Mouse (Mus musculus) CH12.LX (cell line): ENCODE data around the gene Nrap. TPM values are rescaled to one million over a fixed set of nuclear protein-coding genes. Genes with fewer than 3 reads are reported as not detected.
A peak's percentile ranks its signal among the peaks of the same experiment; 100 is the strongest.

Source experiments
- DNase-seq: peaks from one replicate; pipeline ENCODE4 v3.0.0-alpha.2; 2013; ENCODE audit errors: extremely low read depth
- H3K27ac ChIP-seq: 2 replicates; pipeline ENCODE4 v1.5.1; 2012; ENCODE audit warnings: low read depth, mild to moderate bottlenecking, control low read depth, moderate library complexity; ENCODE audit not compliant: insufficient read depth
- H3K27me3 ChIP-seq: replicated peaks from 2 replicates; pipeline ENCODE3; 2012; ENCODE audit warnings: inconsistent platforms
- H3K36me3 ChIP-seq, 2 experiments: replicated peaks in 1 of 2; 2 replicates each; pipeline versions ENCODE3 to v1.6.1; 2012; ENCODE audit warnings: inconsistent platforms in 1 of 2, low read length in 1 of 2, mild to moderate bottlenecking in 1 of 2, mixed read lengths in 1 of 2, moderate library complexity in 1 of 2; ENCODE audit not compliant: control insufficient read depth in 1 of 2, insufficient read depth in 1 of 2
- H3K4me1 ChIP-seq, 2 experiments: 2 replicates each; pipeline ENCODE4 v1.6.1; 2012; ENCODE audit warnings: inconsistent platforms in 1 of 2, moderate library complexity in 1 of 2; ENCODE audit not compliant: insufficient read depth in 2 of 2, control insufficient read depth in 1 of 2
- H3K4me2 ChIP-seq: 2 replicates; pipeline ENCODE4 v1.6.1; 2012; ENCODE audit warnings: low read depth, mild to moderate bottlenecking, control low read depth; ENCODE audit not compliant: poor library complexity, insufficient read depth, severe bottlenecking
- H3K4me3 ChIP-seq, 3 experiments: fragments of 150-350 bp in 1 of 3; sonication (generic) in 1 of 3; replicated peaks in 1 of 3; 2 replicates each; pipeline versions ENCODE3 to v1.5.1; 2011 to 2012; ENCODE audit warnings: low read depth in 2 of 3, low read length in 2 of 3, mild to moderate bottlenecking in 2 of 3, moderate library complexity in 2 of 3, control low read depth in 1 of 3, improper control_type of control experiment in 1 of 3, inconsistent platforms in 1 of 3, mixed read lengths in 1 of 3; ENCODE audit not compliant: poor library complexity in 1 of 3
- H3K79me2 ChIP-seq: replicated peaks from 2 replicates; pipeline ENCODE4 v1.6.1; 2012; ENCODE audit warnings: mild to moderate bottlenecking, moderate library complexity; ENCODE audit not compliant: control insufficient read depth, poor library complexity, insufficient read depth, severe bottlenecking; ENCODE audit errors: extremely low read depth
- H3K9ac ChIP-seq: 2 replicates; pipeline ENCODE4 v1.6.1; 2012; ENCODE audit warnings: low read depth, mild to moderate bottlenecking, control low read depth, moderate library complexity; ENCODE audit not compliant: insufficient read depth
- H3K9me3 ChIP-seq: replicated peaks from 2 replicates; pipeline ENCODE3; 2012; ENCODE audit warnings: low read length, inconsistent platforms, mixed read lengths
- CHD1 ChIP-seq: IDR thresholded peaks from 2 replicates; pipeline ENCODE4 v1.6.1; 2012; ENCODE audit warnings: low read depth, low read length, improper control_type of control experiment, inconsistent platforms
- CHD2 ChIP-seq: IDR thresholded peaks from 2 replicates; pipeline ENCODE4 v1.6.1; 2011; ENCODE audit warnings: low read length, improper control_type of control experiment
- E2F4 ChIP-seq: IDR thresholded peaks from 2 replicates; pipeline ENCODE4 v1.6.1; 2011; ENCODE audit warnings: low read depth, low read length, improper control_type of control experiment; ENCODE audit not compliant: insufficient replicate concordance
- ELF1 ChIP-seq: IDR thresholded peaks from 2 replicates; pipeline ENCODE4 v1.6.1; 2014; ENCODE audit warnings: low read depth, mild to moderate bottlenecking, inconsistent platforms, low read length, improper control_type of control experiment
- EP300 ChIP-seq: IDR thresholded peaks from 2 replicates; pipeline ENCODE4 v1.6.1; 2011; ENCODE audit warnings: low read length, improper control_type of control experiment
- ETS1 ChIP-seq: conservative IDR thresholded peaks from 2 replicates; pipeline ENCODE4 v1.6.1; 2012; ENCODE audit warnings: low read depth, mild to moderate bottlenecking, inconsistent platforms, low read length, improper control_type of control experiment, moderate library complexity
- GABPA ChIP-seq: IDR thresholded peaks from 2 replicates; pipeline ENCODE4 v1.6.1; 2012; ENCODE audit warnings: low read depth, low read length, improper control_type of control experiment, inconsistent platforms; ENCODE audit not compliant: insufficient replicate concordance
- HCFC1 ChIP-seq: IDR thresholded peaks from 2 replicates; pipeline ENCODE4 v1.6.1; 2012; ENCODE audit warnings: low read depth, mild to moderate bottlenecking, inconsistent platforms, low read length, improper control_type of control experiment
- IRF4 ChIP-seq: IDR thresholded peaks from 2 replicates; pipeline ENCODE4 v1.6.1; 2014; ENCODE audit warnings: low read depth, mild to moderate bottlenecking, inconsistent platforms, low read length, improper control_type of control experiment
- MAFK ChIP-seq: IDR thresholded peaks from 2 replicates; pipeline ENCODE4 v1.6.1; 2011; ENCODE audit warnings: low read length, improper control_type of control experiment; ENCODE audit not compliant: insufficient replicate concordance
- MAX ChIP-seq: IDR thresholded peaks from 2 replicates; pipeline ENCODE4 v1.6.1; 2011; ENCODE audit warnings: low read length, improper control_type of control experiment
- MAZ ChIP-seq: IDR thresholded peaks from 2 replicates; pipeline ENCODE4 v1.6.1; 2012; ENCODE audit warnings: low read depth, mild to moderate bottlenecking, inconsistent platforms, low read length, improper control_type of control experiment, moderate library complexity
- MEF2A ChIP-seq: IDR thresholded peaks from 2 replicates; pipeline ENCODE4 v1.6.1; 2014; ENCODE audit warnings: low read depth, mild to moderate bottlenecking, inconsistent platforms, low read length, improper control_type of control experiment, borderline replicate concordance
- MXI1 ChIP-seq: IDR thresholded peaks from 2 replicates; pipeline ENCODE4 v1.6.1; 2011; ENCODE audit warnings: mild to moderate bottlenecking, low read depth, low read length, improper control_type of control experiment
- MYC ChIP-seq: IDR thresholded peaks from 2 replicates; pipeline ENCODE4 v1.6.1; 2011; ENCODE audit warnings: low read depth, mild to moderate bottlenecking, improper control_type of control experiment, low read length
- NELFE ChIP-seq: IDR thresholded peaks from 2 replicates; pipeline ENCODE4 v1.6.1; 2011; ENCODE audit warnings: low read depth, low read length, improper control_type of control experiment
- PAX5 ChIP-seq: IDR thresholded peaks from 2 replicates; pipeline ENCODE4 v1.6.1; 2012; ENCODE audit warnings: low read length, inconsistent platforms, mixed read lengths
- RCOR1 ChIP-seq: conservative IDR thresholded peaks from 2 replicates; pipeline ENCODE4 v1.6.1; 2012; ENCODE audit warnings: low read depth, mild to moderate bottlenecking, inconsistent platforms, low read length, improper control_type of control experiment
- TBP ChIP-seq: conservative IDR thresholded peaks from 2 replicates; pipeline ENCODE4 v1.6.1; 2011; ENCODE audit warnings: low read depth, low read length, improper control_type of control experiment
- TCF12 ChIP-seq: IDR thresholded peaks from 2 replicates; pipeline ENCODE4 v1.6.1; 2014; ENCODE audit warnings: low read depth, mild to moderate bottlenecking, inconsistent platforms, low read length, improper control_type of control experiment
- UBTF ChIP-seq: IDR thresholded peaks from 2 replicates; pipeline ENCODE4 v1.6.1; 2012; ENCODE audit warnings: low read depth, mild to moderate bottlenecking, inconsistent platforms, low read length, improper control_type of control experiment, moderate library complexity
- USF1 ChIP-seq: IDR thresholded peaks from 2 replicates; pipeline ENCODE4 v1.6.1; 2014; ENCODE audit warnings: low read depth, mild to moderate bottlenecking, inconsistent platforms, low read length, improper control_type of control experiment
- USF2 ChIP-seq: conservative IDR thresholded peaks from 2 replicates; pipeline ENCODE4 v1.6.1; 2011; ENCODE audit warnings: low read depth, low read length, improper control_type of control experiment
- ZC3H11A ChIP-seq: IDR thresholded peaks from 2 replicates; pipeline ENCODE4 v1.6.1; 2012; ENCODE audit warnings: low read depth, mild to moderate bottlenecking, inconsistent platforms, low read length, improper control_type of control experiment
- ZNF384 ChIP-seq: IDR thresholded peaks from 2 replicates; pipeline ENCODE4 v1.6.1; 2012; ENCODE audit warnings: low read depth, low read length, improper control_type of control experiment, inconsistent platforms
- dilution Hi-C: fragments of 300-500 bp; cut with MboI; formaldehyde crosslinking; loops from 2 replicates; pipeline ENCODE4 v1.14.3; 2020; ENCODE audit warnings: low sequenced_read_pairs; ENCODE audit not compliant: extremely low pct_unique_long_range_greater_than_20kb, extremely low pct_ligation_motif_present
- in situ Hi-C: fragments of 300-500 bp; cut with MboI; formaldehyde crosslinking; loops from 3 replicates; pipeline ENCODE4 v1.14.3; 2019; ENCODE audit warnings: low sequenced_read_pairs, low pct_ligation_motif_present, low pct_unique_long_range_greater_than_20kb, mixed read lengths
- polyA plus RNA-seq: library from polyadenylated mRNA; unstranded; fragments of >175 nt; gene quantifications from 2 replicates; pipeline ENCODE4 v1.2.1, GENCODE M21; 2012; ENCODE audit warnings: low read depth; ENCODE audit not compliant: insufficient read length
- total RNA-seq, 2 experiments: library from RNA; depleted of rRNA; stranded (reverse); fragments of 300-350 nt in 1 of 2; fragments of >200 nt in 1 of 2; gene quantifications; 2 replicates each; pipeline ENCODE4 v1.2.3; 2012 to 2014

Gene Nrap
- total and polyA plus RNA-seq, 3 experiments: 0.04 to 1.5 (median 0.17) TPM

- peak overlapping the region; percentile 42; the same call in 1 of the 2 replicates for H3K27ac ChIP-seq
- DNase-seq: peak; percentile 12
- H3K4me1 ChIP-seq: peaks cover 5 to 24% of the 10 kb centered on the region in 2 experiments; a peak in 3 of 4 replicates
- H3K36me3 ChIP-seq: no peaks in the 10 kb centered on the region
- in situ Hi-C loops: no loop called here
- no peak for TF ChIP-seq MXI1
- TF ChIP-seq CHD2: no peak
- TF ChIP-seq HCFC1: no peak; the same call in 1 of the 2 replicates
- no peak for TF ChIP-seq ZNF384
- TF ChIP-seq IRF4: no peak
- TF ChIP-seq TCF12: no peak
- TF ChIP-seq NELFE: no peak
- TF ChIP-seq, all 38 proteins: peak for 0
- H3K27me3 ChIP-seq: peaks cover 20% of the 10 kb centered on the region
- no peaks in the 10 kb centered on the region for H3K9me3 ChIP-seq
- peak overlapping the region; percentile 84 for H3K4me2 ChIP-seq
- dilution Hi-C loops: no loop called here
- no peaks in the 10 kb centered on the region for H3K79me2 ChIP-seq
- peak overlapping the region; percentile 76 for H3K9ac ChIP-seq
- H3K4me3 ChIP-seq: peak overlapping the region; percentile 46 to 72 (median 69)
Measured at GRCm38 (mm10) chr19:56397663-56398527, 8.1 kb upstream of the Nrap start.

GRCm38 (mm10) chr19:56396669-56397621 lies 7.1 kb upstream of the Nrap start, which contains the start of gene Casp7:
Gene Casp7 (plus strand): TSS chr19:56397129.
- peak within 1 kb of the TSS; percentile 46 to 72 (median 69) for H3K4me3 ChIP-seq
- H3K4me2 ChIP-seq: peak within 1 kb of the TSS; percentile 84
- peak; percentile 89 for DNase-seq
- in situ Hi-C loops: no loop called here
- H3K9me3 ChIP-seq: no peaks in the 10 kb centered on the region
- no peaks in the 10 kb centered on the region for H3K79me2 ChIP-seq
- H3K36me3 ChIP-seq: no peaks in the 10 kb centered on the region
- H3K4me1 ChIP-seq: peaks cover 5 to 28% of the 10 kb centered on the region in 2 experiments; a peak in 3 of 4 replicates
- H3K27ac ChIP-seq: peak within 1 kb of the TSS; percentile 42; the same call in 1 of the 2 replicates
- dilution Hi-C loops: no loop called here
- peak within 1 kb of the TSS; percentile 76 for H3K9ac ChIP-seq
- peaks cover 20% of the 10 kb centered on the region for H3K27me3 ChIP-seq
- TF ChIP-seq NELFE (0 out of 2 replicates have a peak, but pooled peaks have one; percentile 6), TCF12 (peak; percentile 55), UBTF (no peak), PAX5 (no peak), GABPA (no peak), ETS1 (peak; percentile 68), MYC (0 out of 2 replicates have a peak, but pooled peaks have one; percentile 52), MAFK (peak; percentile 69; the same call in 1 of the 2 replicates), EP300 (peak; percentile 64; the same call in 1 of the 2 replicates), CHD1 (no peak), USF2 (no peak), IRF4 (peak; percentile 56), RCOR1 (0 out of 2 replicates have a peak, but pooled peaks have one; percentile 44), MXI1 (peak; percentile 56; the same call in 1 of the 2 replicates), TBP (no peak), HCFC1 (no peak; the same call in 1 of the 2 replicates), MEF2A (no peak; the same call in 1 of the 2 replicates), CHD2 (peak; percentile 54; the same call in 1 of the 2 replicates), MAX (peak; percentile 49; the same call in 1 of the 2 replicates), MAZ (0 out of 2 replicates have a peak, but pooled peaks have one; percentile 29), E2F4 (0 out of 2 replicates have a peak, but pooled peaks have one; percentile 51), ELF1 (0 out of 2 replicates have a peak, but pooled peaks have one; percentile 23), ZC3H11A (no peak), USF1 (no peak)
